Mouse (Mus musculus): ENCODE data around the gene Kcnh8.

- TF ChIP-seq CTCF (IDR thresholded peaks at IDR 0.05; ENCODE audit: low read depth) = no peak
- no peak for TF ChIP-seq EP300 (IDR thresholded peaks at IDR 0.05; ENCODE audit: low read depth)
Measured at GRCm38 (mm10) chr17:52804463-52804862, 202.0 kb downstream of the Kcnh8 start.

All from heart, postnatal 0 days (tissue).